Mouse (Mus musculus) urinary bladder, postnatal 14 days (tissue): ENCODE data around the gene Rundc3a.

ENCODE experiments used
- DNase-seq: peaks from one replicate; pipeline ENCODE4 v3.0.0; 2021; ENCODE audit warnings: low spot score

Gene Rundc3a

DNA sequence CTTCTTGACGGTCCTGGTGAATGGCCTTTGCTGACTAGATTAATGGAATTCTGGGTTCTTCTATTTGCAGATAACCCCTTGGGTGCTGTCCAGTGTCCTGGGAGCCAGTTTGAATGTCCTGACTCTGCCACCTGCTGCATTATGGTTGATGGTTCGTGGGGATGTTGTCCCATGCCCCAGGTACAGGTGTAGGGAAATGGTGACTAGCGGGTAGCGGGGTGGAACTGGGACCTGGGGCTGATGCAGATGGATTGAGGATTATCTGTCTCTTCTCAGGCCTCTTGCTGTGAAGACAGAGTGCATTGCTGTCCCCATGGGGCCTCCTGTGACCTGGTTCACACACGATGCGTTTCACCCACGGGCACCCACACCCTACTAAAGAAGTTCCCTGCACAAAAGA lies 40.7 kb downstream of the Rundc3a start:
- DNase-seq: no peak

DNA sequence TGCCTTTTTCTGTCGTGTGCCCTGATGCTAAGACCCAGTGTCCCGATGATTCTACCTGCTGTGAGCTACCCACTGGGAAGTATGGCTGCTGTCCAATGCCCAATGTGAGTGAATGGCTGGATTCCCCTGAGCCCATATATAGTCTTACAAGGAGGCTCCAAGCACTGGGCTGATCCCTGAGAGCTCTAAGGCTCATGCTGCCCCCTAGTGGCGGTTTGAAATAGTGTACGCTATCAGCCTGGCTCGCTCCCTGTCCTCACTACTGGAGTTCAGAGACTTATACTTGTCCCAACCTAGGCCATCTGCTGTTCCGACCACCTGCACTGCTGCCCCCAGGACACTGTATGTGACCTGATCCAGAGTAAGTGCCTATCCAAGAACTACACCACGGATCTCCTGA lies 41.2 kb downstream of the Rundc3a start:
- DNase-seq: peak; percentile 87

DNA sequence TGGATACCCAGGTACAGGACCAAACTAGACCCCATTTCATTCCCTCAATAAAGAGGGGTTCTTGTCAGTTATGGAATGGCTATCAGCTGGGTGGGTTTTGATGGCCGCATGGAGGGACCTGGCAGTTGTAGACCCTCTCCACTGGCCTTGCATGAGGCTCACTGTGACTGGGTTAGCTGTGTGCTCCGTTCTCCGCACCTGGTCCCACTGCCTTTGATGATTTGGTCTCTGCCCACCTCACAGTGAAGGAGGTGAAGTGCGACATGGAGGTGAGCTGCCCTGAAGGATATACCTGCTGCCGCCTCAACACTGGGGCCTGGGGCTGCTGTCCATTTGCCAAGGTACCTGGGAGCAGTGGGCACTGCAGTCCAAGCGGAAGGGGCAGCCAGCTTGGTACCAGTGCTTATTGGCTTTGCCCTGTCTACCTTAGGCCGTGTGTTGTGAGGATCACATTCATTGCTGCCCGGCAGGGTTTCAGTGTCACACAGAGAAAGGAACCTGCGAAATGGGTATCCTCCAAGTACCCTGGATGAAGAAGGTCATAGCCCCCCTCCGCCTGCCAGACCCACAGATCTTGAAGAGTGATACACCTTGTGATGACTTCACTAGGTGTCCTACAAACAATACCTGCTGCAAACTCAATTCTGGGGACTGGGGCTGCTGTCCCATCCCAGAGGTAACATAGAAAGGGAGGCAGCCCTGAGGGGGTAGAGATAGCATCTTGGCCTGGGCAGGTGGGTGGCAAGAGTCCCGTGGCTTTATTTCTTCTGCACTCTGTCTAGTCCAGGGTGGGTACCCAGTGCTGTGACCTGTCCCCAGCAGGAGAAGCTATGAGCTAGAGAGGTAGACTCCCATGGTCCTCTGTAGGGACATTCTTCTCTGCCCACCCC lies 41.9 kb downstream of the Rundc3a start:
- no peak for DNase-seq

DNA sequence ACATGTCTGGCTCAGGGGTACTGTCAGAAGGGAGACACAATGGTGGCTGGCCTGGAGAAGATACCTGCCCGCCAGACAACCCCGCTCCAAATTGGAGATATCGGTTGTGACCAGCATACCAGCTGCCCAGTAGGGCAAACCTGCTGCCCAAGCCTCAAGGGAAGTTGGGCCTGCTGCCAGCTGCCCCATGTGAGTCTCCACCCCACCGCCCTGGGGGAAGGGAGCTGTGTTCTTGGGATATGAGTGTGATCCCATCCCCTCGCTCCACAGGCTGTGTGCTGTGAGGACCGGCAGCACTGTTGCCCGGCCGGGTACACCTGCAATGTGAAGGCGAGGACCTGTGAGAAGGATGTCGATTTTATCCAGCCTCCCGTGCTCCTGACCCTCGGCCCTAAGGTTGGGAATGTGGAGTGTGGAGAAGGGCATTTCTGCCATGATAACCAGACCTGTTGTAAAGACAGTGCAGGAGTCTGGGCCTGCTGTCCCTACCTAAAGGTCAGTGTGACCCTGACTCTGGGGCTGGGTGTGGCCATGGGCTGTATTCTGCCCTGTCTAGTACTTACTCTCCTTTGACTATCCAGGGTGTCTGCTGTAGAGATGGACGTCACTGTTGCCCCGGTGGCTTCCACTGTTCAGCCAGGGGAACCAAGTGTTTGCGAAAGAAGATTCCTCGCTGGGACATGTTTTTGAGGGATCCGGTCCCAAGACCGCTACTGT lies 42.7 kb downstream of the Rundc3a start:
- DNase-seq: peak; percentile 52

DNA sequence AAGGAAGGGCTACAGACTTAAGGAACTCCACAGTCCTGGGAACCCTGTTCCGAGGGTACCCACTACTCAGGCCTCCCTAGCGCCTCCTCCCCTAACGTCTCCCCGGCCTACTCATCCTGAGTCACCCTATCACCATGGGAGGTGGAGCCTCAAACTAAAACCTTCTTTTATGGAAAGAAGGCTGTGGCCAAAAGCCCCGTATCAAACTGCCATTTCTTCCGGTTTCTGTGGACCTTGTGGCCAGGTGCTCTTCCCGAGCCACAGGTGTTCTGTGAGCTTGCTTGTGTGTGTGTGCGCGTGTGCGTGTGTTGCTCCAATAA lies 43.2 kb downstream of the Rundc3a start:
- DNase-seq: no peak

DNA sequence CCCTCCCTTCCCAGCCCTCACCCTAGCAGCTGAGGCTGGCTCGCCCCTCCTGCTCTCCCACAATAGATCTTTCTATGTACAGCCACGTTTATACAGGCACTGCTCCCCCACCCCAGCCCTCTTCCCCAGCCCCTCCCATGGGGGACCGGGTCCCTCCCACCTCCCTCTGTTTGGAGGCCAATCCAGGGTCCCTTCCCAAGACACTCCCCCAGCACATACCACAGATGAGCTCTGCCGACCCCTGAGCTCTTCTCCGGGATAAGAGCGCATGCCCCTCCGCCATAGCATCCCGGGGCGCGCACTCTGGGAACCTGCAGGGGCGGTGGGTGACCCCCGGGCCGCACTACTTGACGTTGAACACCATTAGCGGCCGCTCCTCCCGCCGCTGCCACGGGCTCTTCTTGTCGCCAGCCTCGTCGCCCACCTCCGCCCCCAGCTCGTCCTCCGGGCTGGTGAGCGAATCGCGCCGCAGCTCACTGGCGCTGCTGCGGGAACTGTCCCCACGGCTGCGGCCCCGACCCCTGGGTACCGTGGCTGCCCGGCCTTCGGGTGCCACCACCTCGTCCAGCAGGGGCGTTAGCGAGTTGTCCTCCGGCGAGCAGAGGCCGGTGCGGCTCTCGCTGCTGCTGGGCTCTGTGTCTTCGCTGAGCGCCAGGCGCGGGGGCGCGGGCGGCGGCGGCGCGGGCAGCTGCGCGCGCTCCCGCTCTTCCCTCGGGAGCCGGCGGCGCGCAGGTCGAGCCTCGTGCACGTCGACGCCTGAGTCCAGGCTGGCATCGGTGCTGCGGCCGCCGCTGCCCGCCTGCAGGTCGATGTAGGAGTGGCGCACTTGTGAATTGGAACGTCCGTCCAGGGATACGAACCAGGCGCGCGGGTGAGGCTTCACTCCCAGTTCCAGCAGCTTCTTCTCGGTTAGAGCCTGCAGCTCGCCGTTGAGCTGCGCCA lies 44.2 kb downstream of the Rundc3a start:
- DNase-seq: peak; percentile 68

GRCm38 (mm10) chr11:102438212-102439092 lies 45.2 kb downstream of the Rundc3a start:
- DNase-seq: peak; percentile 86

DNA sequence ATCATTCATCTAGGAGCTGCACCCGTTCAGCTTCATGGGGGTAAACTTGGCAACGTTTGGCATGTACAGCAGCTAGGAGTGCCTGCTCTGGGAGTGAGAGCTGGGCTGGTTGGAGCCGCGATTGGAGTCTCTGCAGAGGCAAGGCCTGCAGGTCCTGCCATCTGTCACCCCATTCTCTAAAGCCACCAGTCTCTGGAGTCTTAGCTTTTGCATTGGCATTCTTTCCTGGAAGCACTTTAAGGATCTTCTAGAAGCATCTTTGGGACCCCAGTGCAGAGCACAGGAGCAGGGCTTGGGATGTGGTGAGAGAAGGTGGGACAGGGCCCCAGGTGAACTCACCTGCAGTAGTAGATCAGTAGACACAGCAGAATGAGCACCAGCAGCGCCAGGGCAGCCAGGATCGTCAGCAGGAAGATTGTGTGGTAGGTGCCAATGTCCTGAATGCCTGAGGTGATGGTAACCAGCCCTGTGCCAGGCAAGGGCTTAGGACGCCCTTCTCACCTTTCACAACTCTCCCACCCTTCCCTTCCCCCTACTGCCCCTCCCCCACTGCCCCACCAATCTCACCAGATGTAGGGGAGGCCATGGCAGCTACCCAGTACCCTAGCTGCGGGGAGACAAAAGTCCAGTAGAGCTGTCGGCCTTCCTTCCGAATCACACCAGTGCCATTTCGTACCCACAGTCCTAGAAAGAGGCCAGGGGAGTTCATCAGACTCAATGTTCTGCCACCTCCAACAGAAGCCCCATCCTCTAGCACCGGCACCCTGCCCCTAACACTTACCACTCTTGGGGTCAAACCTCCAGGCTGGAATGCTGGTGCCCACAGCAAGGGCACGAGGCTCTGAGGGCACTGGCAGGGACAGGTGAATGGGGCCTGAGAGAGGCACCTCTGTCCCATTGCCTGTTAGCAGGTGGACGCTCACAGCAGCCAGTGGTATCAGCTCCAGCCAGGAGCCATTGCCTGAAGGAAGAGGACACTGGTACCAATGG lies 46.2 kb downstream of the Rundc3a start:
- no peak for DNase-seq

DNA sequence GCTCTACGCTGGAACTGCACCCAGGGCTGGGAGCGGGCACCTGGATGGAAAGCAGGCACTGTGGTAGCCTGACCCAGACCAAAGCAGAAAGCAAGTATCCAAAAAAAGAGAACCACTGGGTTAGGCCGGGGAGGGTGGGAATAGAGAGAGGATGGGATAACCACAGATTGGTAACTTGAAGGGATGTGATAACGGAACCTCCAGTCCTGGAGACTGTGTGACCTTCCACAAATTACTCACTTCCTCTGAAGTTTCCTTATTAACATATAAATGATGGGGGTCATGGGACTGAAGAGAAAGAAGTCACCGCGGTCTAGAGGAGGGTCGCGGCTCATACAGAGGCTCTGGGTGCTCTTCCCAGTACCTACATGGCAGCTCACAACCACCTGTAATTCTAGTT lies 47.1 kb downstream of the Rundc3a start:
- DNase-seq: no peak

GRCm38 (mm10) chr11:102441434-102441833 lies 48.2 kb downstream of the Rundc3a start:
- no peak for DNase-seq

DNA sequence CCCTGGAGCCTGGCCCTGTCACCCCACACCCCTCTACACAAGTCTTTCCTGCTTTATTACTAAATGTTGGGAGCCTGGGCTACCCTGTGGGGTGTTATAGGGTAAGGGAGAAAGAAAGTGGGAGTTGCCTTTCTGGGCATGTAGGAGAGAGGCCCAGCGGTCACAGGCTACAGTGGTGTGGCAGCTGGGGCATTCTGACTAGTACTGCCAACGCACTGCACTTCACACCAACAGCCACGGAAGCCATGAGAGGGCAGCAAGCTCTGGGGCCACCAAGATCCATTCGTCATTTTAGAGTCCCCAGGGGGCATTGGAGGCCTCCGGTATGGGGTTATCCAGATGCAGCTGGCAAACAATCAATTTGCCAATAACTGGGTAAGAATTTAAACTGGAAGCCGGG lies 48.9 kb downstream of the Rundc3a start:
- DNase-seq: no peak

DNA sequence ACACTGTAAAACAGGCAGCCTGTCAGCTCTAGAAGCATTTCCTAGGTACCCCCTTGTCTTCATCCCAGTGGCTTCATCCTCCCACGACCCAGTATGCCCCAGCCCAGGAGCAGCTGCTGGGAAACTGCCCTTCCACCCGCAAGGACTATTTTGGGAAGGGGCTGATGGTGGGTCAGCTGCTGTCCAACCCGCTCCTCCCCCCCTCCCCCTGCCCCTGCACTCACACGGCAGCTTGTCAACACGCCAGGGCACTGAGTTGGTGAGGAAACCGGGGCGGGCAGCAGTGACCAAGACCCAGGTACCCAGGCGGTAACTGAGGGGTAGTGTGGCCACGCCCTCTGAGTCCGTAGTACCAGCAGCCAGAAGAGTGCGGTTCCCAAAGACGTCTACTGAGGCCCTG lies 50.5 kb downstream of the Rundc3a start:
- DNase-seq: no peak

GRCm38 (mm10) chr11:102444321-102444720 lies 51.1 kb downstream of the Rundc3a start:
- DNase-seq: no peak

DNA sequence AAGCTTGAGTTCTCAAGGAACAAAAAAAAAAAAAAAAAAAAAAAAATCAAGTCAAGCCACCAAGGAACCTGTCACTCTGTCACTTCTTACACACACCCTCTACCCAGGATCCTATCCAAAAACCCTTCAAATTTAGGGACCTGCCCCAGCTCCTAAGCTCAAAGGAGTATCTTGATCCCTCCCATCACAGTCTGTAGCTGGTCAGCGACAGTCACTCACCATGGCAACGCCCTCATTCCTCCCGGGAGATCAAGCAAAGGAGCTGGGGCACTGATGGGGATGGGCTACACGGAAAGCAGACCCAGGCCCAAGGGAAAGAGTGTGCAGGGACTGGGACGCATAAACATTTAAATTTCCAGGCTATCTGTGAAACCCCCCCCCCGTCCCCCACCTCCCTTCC lies 51.6 kb downstream of the Rundc3a start:
- no peak for DNase-seq

DNA sequence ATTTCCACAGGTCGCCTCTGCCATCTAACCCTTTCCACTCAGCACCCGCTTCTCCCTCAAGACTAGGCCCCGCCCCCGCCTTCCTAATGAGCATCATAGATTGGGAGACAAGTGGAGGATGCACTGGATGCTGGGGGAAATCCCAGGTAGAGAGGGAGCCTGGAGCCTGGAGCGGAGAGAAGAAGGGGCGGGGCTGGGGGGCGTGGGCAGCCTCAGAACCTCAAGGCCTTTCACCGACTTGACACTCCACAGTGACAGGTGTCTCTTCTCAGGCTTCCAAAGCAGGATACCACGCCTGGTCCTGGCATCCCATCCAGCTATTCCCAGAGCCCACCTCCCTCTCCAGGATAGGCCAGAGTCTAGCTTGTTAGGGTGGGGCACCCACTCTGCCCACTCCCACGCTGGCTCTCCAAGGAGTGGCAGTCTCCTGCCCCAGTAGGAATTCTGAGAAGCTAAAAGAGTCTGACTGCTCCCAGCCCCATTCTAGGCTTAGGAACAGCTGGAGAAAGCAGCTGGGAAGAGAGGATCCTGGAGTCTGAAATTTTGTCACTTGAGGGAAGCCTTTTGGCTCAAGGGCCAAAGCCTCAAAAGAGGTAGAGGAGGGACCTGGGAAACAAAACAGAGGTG lies 52.2 kb downstream of the Rundc3a start:
- peak; percentile 63 for DNase-seq

DNA sequence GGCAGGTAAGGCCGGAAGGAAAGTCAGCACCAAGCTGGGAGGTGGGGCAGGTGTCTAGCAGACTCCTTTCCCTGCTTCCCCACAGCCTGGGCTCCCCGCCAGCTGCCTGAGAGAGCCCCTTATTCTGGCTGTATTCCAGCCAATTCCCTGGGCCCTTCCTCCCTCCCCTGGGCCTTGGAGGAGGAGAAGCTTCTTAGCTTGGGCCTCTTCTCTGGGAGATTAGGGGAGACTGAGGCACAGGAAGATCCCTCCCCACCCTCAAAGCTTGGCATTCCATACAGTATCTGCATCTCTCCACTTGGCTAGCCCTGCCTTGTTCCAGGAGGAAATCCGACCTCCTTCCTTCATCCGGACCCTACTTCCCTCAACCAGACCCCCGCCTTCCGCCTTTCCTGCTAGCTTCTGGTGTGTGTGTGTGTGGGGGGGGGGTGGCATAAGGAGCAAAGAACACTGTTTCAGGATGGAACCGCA lies 52.7 kb downstream of the Rundc3a start:
- DNase-seq: no peak

GRCm38 (mm10) chr11:102446581-102447461 lies 53.6 kb downstream of the Rundc3a start:
- DNase-seq: no peak

- peak; percentile 82 for DNase-seq
These were observed 54.3 kb downstream of the Rundc3a start, which contains the start of gene Fam171a2 for GRCm38 (mm10) chr11:102447497-102447896. Gene Fam171a2, minus strand, starts transcription at chr11:102447682.
